Mouse (Mus musculus) olfactory bulb, adult 2 months (tissue): ENCODE measurements around the gene Spata48.

Experiments
- CTCF ChIP-seq: fragments of 200-500 bp; IDR thresholded peaks from 2 replicates; pipeline ENCODE4 v1.5.1; 2012; ENCODE audit warnings: low read depth, mild to moderate bottlenecking, low read length, moderate library complexity; ENCODE audit not compliant: insufficient read depth
- POLR2A ChIP-seq: fragments of 200-500 bp; IDR thresholded peaks from 2 replicates; pipeline ENCODE4 v1.6.1; 2012; ENCODE audit warnings: mild to moderate bottlenecking, low read depth, low read length, moderate library complexity; ENCODE audit not compliant: insufficient read depth

GRCm38 (mm10) chr11:11461635-11462560 lies at the start of gene Spata48, which contains the start of gene Zpbp:
- peak; percentile 96 for TF ChIP-seq CTCF
- peak; percentile 44 for TF ChIP-seq POLR2A
